Mouse (Mus musculus): ENCODE measurements at regions not wholly inside any gene's neighbourhood (a gene's known extent, or its start where the extent isn't known, plus 50 kb on each side); places are given as distances from the start of the nearest gene placed in this dataset.

DNA sequence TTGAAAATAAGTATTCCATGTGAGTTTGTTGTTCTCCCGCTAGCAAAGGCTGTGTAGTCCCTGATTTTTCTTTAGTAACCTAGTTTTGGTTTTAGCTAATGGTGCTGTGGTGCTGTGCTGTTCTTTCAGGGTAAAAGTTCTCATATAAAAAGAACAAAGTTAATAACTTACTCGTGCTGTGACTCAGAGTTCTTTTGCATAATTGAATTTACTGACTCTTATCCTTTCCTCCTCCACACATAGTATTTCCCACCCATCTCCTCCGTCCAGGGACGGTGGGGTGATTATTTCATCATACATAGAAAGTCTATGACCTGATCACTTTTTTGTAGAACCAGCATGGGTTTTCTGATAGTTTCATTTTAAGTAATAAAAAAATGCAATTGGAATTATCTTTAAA is 673.1 kb upstream of the 4930412O13Rik start:
- no peaks in the 10 kb centered on the region for H3K36me3 ChIP-seq (ENCODE audit: control insufficient read depth, insufficient read depth)
- no peak for ATAC-seq
- no peaks in the 10 kb centered on the region for H3K27me3 ChIP-seq (replicated peaks; ENCODE audit: control insufficient read depth, insufficient read depth, low read length)
- H3K4me2 ChIP-seq (replicated peaks; ENCODE audit: low read depth), result no peak overlapping the region
- H3K4me3 ChIP-seq (ENCODE audit: low read depth, low read length), result no peak overlapping the region
- H3K4me1 ChIP-seq (replicated peaks; ENCODE audit: control insufficient read depth, insufficient read depth, low read length), result no peaks in the 10 kb centered on the region
- 66% methylated on average over 4 of the region's 4 CpGs for WGBS
- H3K9me3 ChIP-seq (ENCODE audit: control insufficient read depth), result no peaks in the 10 kb centered on the region
- no peak overlapping the region for H3K27ac ChIP-seq (ENCODE audit: low read depth, low read length)
- TF ChIP-seq CTCF (IDR thresholded peaks at IDR 0.05; ENCODE audit: low read depth), result no peak
- no peak overlapping the region for H3K9ac ChIP-seq (ENCODE audit: low read depth, low read length)
